Mouse (Mus musculus): Measurements from ENCODE around the gene Pex6. TPM values are rescaled to one million over a fixed set of nuclear protein-coding genes. Genes with fewer than 3 reads are reported as not detected.

The Pex6 gene
- total and polyA plus RNA-seq, 3 experiments = 14.3 to 52.6 (median 22.1) TPM

DNA sequence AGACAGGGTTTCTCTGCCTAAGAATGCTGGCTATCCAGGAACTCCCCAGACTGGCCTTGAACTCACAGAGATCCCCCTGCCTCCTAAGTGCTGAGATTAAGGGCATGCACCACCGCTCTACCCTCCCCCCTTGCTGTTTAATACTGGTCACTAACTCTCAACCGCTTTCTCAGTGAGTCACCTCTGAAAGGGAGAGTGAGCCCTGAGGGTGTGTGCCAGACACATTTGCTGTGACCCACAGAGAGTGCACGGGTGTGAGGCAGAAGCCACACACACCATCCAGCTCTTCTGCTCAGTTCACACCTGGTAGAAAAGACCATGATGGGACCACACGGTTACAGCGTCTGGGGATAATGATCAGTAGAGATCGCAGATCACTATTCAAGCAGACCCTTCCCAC is 12.7 kb upstream of the Pex6 start:
- Histone ChIP-seq H3K4me1 (ENCODE audit: insufficient read depth, low read depth, low read length) (peaks cover 43% of the 10 kb centered on the region), H3K36me3 (replicated peaks) (peaks cover 89% of the 10 kb centered on the region), H3K27me3 (ENCODE audit: insufficient read depth, low read length) (no peaks in the 10 kb centered on the region), H3K9me3 (replicated peaks) (no peaks in the 10 kb centered on the region), H3K4me3 (ENCODE audit: low read depth, low read length) (no peak overlapping the region)
- TF ChIP-seq CTCF (IDR thresholded peaks at IDR 0.05; ENCODE audit: low read depth, low read length) = no peak
- ATAC-seq (ENCODE audit: extremely low read depth, insufficient number of reproducible peaks, low FRiP score, poor library complexity, severe bottlenecking) (no peak), DNase-seq (ENCODE audit: low spot score) (no peak)

DNA sequence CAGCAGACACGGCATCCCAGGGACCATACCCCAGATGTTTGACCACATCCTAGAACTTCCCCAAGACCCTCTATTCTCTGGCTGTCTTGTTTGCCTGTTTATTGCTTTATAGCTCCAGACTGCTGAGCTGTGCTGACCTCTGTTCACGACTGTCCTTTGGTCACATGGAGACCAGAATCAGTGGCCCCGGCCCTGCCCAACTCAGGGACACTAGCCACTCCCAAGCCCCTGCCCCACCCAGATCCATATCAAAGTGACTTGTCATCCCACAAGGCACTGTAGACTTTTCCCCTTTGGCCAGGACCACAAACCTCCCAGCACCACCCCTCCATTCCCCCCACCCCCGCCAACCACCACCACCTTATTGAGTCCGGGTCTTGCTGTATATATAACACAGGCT is 12.0 kb upstream of the Pex6 start:
- H3K4me3 ChIP-seq (ENCODE audit: low read depth, low read length) = no peak overlapping the region
- no peaks in the 10 kb centered on the region for H3K27me3 ChIP-seq (ENCODE audit: insufficient read depth, low read length)
- ATAC-seq (ENCODE audit: extremely low read depth, insufficient number of reproducible peaks, low FRiP score, poor library complexity, severe bottlenecking) (no peak), DNase-seq (ENCODE audit: low spot score) (no peak)
- no peaks in the 10 kb centered on the region for H3K9me3 ChIP-seq (replicated peaks)
- H3K36me3 ChIP-seq (replicated peaks) = peaks cover 82% of the 10 kb centered on the region
- H3K4me1 ChIP-seq (ENCODE audit: insufficient read depth, low read depth, low read length) = peaks cover 50% of the 10 kb centered on the region
- TF ChIP-seq POLR2AphosphoS5 (IDR thresholded peaks at IDR 0.05; ENCODE audit: insufficient replicate concordance, low read depth, low read length) (no peak), TAL1 (conservative IDR thresholded peaks at IDR 0.05; ENCODE audit: low read depth, low read length) (no peak), CTCF (IDR thresholded peaks at IDR 0.05; ENCODE audit: low read depth, low read length) (no peak), GATA1 (IDR thresholded peaks at IDR 0.05; ENCODE audit: borderline replicate concordance, low read length) (no peak), GATA2 (IDR thresholded peaks at IDR 0.05; ENCODE audit: borderline replicate concordance, low read depth, low read length) (no peak)

DNA sequence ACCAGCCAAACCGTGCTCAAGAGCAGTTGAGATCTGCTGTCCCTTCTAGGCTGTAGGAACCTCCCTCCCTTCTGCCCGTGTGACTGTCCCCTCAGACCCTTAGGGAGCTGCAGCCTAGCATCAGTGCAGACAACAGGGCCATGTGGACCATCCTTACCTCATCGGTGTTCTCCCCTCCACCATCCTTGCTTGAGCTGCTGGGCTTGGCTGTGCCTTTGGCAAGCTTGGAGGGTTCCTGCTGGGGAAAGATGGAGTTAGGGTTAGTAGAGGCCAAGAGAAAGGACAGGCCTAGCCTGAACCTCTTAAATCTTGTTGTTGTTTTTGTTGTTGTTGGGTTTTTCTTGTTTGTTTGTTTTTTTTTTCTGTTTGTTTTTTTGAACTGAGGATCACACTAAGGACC is 11.4 kb upstream of the Pex6 start:
- no peaks in the 10 kb centered on the region for H3K27me3 ChIP-seq (ENCODE audit: insufficient read depth, low read length)
- ATAC-seq (ENCODE audit: extremely low read depth, insufficient number of reproducible peaks, low FRiP score, poor library complexity, severe bottlenecking) (no peak), DNase-seq (ENCODE audit: low spot score) (no peak)
- H3K4me3 ChIP-seq (ENCODE audit: low read depth, low read length) = no peak overlapping the region
- no peak for TF ChIP-seq TAL1 (conservative IDR thresholded peaks at IDR 0.05; ENCODE audit: low read depth, low read length)
- no peak for TF ChIP-seq CTCF (IDR thresholded peaks at IDR 0.05; ENCODE audit: low read depth, low read length)
- no peak for TF ChIP-seq POLR2AphosphoS5 (IDR thresholded peaks at IDR 0.05; ENCODE audit: insufficient replicate concordance, low read depth, low read length)
- no peak for TF ChIP-seq GATA2 (IDR thresholded peaks at IDR 0.05; ENCODE audit: borderline replicate concordance, low read depth, low read length)
- TF ChIP-seq GATA1 (IDR thresholded peaks at IDR 0.05; ENCODE audit: borderline replicate concordance, low read length) = no peak
- H3K4me1 ChIP-seq (ENCODE audit: insufficient read depth, low read depth, low read length) = peaks cover 50% of the 10 kb centered on the region
- peaks cover 78% of the 10 kb centered on the region for H3K36me3 ChIP-seq (replicated peaks)
- no peaks in the 10 kb centered on the region for H3K9me3 ChIP-seq (replicated peaks)

DNA sequence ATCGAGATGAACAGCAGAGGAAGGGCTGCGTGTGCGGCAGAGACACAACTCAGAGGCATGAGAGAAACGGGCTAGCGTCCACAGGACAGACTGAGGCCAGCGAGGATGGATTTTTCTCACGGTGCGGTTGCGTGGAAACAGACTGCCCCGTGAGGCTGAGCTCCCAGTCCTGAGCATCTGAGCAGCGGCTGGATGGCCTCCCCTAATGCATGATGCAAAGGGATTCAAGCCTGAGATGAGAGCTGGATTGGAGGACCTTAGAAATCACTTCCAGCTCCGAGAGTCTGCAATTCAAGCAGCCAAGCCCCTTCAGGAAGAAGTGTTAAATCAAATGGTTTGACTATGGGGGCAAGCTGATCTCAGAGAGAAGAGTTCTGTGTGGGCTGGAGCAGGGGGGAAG is 9.8 kb upstream of the Pex6 start:
- no peak for TF ChIP-seq POLR2AphosphoS5 (IDR thresholded peaks at IDR 0.05; ENCODE audit: insufficient replicate concordance, low read depth, low read length)
- TF ChIP-seq CTCF (IDR thresholded peaks at IDR 0.05; ENCODE audit: low read depth, low read length) = no peak
- no peak for TF ChIP-seq GATA1 (IDR thresholded peaks at IDR 0.05; ENCODE audit: borderline replicate concordance, low read length)
- no peak for TF ChIP-seq TAL1 (conservative IDR thresholded peaks at IDR 0.05; ENCODE audit: low read depth, low read length)
- TF ChIP-seq GATA2 (IDR thresholded peaks at IDR 0.05; ENCODE audit: borderline replicate concordance, low read depth, low read length) = no peak
- Histone ChIP-seq H3K4me3 (ENCODE audit: low read depth, low read length) (no peak overlapping the region), H3K9me3 (replicated peaks) (no peaks in the 10 kb centered on the region), H3K36me3 (replicated peaks) (peaks cover 65% of the 10 kb centered on the region), H3K4me1 (ENCODE audit: insufficient read depth, low read depth, low read length) (peaks cover 63% of the 10 kb centered on the region), H3K27me3 (ENCODE audit: insufficient read depth, low read length) (peaks cover 2% of the 10 kb centered on the region; the same call in 1 of the 2 replicates)
- ATAC-seq (ENCODE audit: extremely low read depth, insufficient number of reproducible peaks, low FRiP score, poor library complexity, severe bottlenecking) = no peak
- DNase-seq (ENCODE audit: low spot score) = no peak

DNA sequence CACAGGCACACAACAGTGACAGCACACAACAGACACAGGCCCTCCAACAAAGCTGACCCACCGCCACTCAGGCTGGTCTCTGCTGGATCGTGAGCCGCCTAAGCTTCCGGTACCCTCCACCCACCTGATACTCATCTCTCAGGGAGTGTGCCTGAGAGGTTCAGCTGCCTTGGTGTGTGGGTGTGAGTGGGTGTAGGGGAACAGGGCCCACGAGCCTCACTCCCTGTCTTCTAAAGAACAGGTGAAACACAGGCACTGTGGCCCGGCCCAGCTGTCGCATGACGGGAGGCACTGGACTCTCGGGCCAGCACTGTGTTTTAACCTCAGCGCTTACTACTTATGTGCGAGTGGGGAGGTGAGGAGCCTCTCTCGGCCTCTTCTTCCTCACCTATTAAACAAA is 9.2 kb upstream of the Pex6 start:
- DNase-seq (ENCODE audit: low spot score) = no peak

DNA sequence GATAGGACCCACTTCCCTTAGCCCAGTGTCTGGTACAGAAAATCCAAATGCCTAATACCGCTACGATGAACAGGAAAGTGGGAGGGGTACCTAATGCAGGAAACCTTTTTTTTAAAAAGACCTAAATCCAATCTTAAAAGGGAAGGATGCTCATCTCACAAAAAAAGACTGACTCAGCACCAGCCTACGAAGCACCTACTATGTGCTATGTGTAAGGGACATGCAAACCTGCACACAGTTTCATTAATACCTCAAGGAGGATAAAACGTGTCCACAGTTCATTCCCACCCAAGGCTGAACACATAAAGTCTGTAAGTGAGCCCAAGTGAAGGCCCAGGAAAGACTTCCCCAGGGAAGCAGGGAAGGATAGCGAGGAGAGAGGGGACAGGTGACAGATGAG is 8.8 kb upstream of the Pex6 start:
- Histone ChIP-seq H3K36me3 (replicated peaks) (peaks cover 59% of the 10 kb centered on the region), H3K4me1 (ENCODE audit: insufficient read depth, low read depth, low read length) (peaks cover 64% of the 10 kb centered on the region), H3K9me3 (replicated peaks) (no peaks in the 10 kb centered on the region), H3K4me3 (ENCODE audit: low read depth, low read length) (peak overlapping the region; percentile 28; the same call in 1 of the 2 replicates), H3K27me3 (ENCODE audit: insufficient read depth, low read length) (peaks cover 2% of the 10 kb centered on the region; the same call in 1 of the 2 replicates)
- TF ChIP-seq POLR2AphosphoS5 (IDR thresholded peaks at IDR 0.05; ENCODE audit: insufficient replicate concordance, low read depth, low read length) = no peak
- ATAC-seq (ENCODE audit: extremely low read depth, insufficient number of reproducible peaks, low FRiP score, poor library complexity, severe bottlenecking) = no peak
- no peak for DNase-seq (ENCODE audit: low spot score)

More for the DNA sequence above, 9.2 kb upstream of the Pex6 start:
- Histone ChIP-seq H3K4me1 (ENCODE audit: insufficient read depth, low read depth, low read length) (peaks cover 64% of the 10 kb centered on the region), H3K4me3 (ENCODE audit: low read depth, low read length) (peak overlapping the region; percentile 58), H3K27me3 (ENCODE audit: insufficient read depth, low read length) (peaks cover 2% of the 10 kb centered on the region; the same call in 1 of the 2 replicates), H3K36me3 (replicated peaks) (peaks cover 62% of the 10 kb centered on the region), H3K9me3 (replicated peaks) (no peaks in the 10 kb centered on the region)
- no peak for ATAC-seq (ENCODE audit: extremely low read depth, insufficient number of reproducible peaks, low FRiP score, poor library complexity, severe bottlenecking)
- TF ChIP-seq CTCF (IDR thresholded peaks at IDR 0.05; ENCODE audit: low read depth, low read length) = no peak
- no peak for TF ChIP-seq GATA1 (IDR thresholded peaks at IDR 0.05; ENCODE audit: borderline replicate concordance, low read length)
- TF ChIP-seq TAL1 (conservative IDR thresholded peaks at IDR 0.05; ENCODE audit: low read depth, low read length) = no peak
- TF ChIP-seq GATA2 (IDR thresholded peaks at IDR 0.05; ENCODE audit: borderline replicate concordance, low read depth, low read length) = no peak

All from G1E (cell line).